Mouse (Mus musculus): ENCODE measurements around the gene Gm4301. TPM values are rescaled to one million over a fixed set of nuclear protein-coding genes. Genes with fewer than 3 reads are reported as not detected.

Gene Gm4301
- total and polyA plus RNA-seq, 2 experiments from 2014 or later: not detected

Other genes with a start within 250 kb of the Gm4301 start
- gene Gm4302, start 5.2 kb downstream of the Gm4301 start, total RNA-seq (2014; rRNA removed; ENCODE audit: low replicate concordance): not detected in 2 replicates
- gene Gm4302, start 5.2 kb downstream of the Gm4301 start, polyA plus RNA-seq (2015; fragmentation: Nextera tagmentation; extraction: Ambion mirVana): not detected in 2 replicates
- gene Gm4303, start 10.3 kb downstream of the Gm4301 start, total RNA-seq (2014; rRNA removed; ENCODE audit: low replicate concordance): not detected in 2 replicates
- gene Gm4303, start 10.3 kb downstream of the Gm4301 start, polyA plus RNA-seq (2015; fragmentation: Nextera tagmentation; extraction: Ambion mirVana): not detected in 2 replicates
- not detected in 2 replicates for gene Gm4305, start 15.4 kb downstream of the Gm4301 start, total RNA-seq (2014; rRNA removed; ENCODE audit: low replicate concordance)
- not detected in 2 replicates for gene Gm4305, start 15.4 kb downstream of the Gm4301 start, polyA plus RNA-seq (2015; fragmentation: Nextera tagmentation; extraction: Ambion mirVana)
- gene Gm4307, start 25.7 kb downstream of the Gm4301 start, total RNA-seq (2014; rRNA removed; ENCODE audit: low replicate concordance): not detected in 2 replicates
- gene Gm4307, start 25.7 kb downstream of the Gm4301 start, polyA plus RNA-seq (2015; fragmentation: Nextera tagmentation; extraction: Ambion mirVana): not detected in 2 replicates
- not detected in 2 replicates for gene Gm4312, start 46.9 kb downstream of the Gm4301 start, total RNA-seq (2014; rRNA removed; ENCODE audit: low replicate concordance)
- not detected in 2 replicates for gene Gm4312, start 46.9 kb downstream of the Gm4301 start, polyA plus RNA-seq (2015; fragmentation: Nextera tagmentation; extraction: Ambion mirVana)
- 10.1 and 19.4 TPM in 2 replicates for gene Tmtc3, start 151.7 kb downstream of the Gm4301 start, total RNA-seq (2014; rRNA removed; ENCODE audit: low replicate concordance)
- 6.6 and 7.2 TPM in 2 replicates for gene Tmtc3, start 151.7 kb downstream of the Gm4301 start, polyA plus RNA-seq (2015; fragmentation: Nextera tagmentation; extraction: Ambion mirVana)
- gene Cep290, start 151.9 kb downstream of the Gm4301 start, total RNA-seq (2014; rRNA removed; ENCODE audit: low replicate concordance): 0.89 and 11.8 TPM in 2 replicates
- gene Cep290, start 151.9 kb downstream of the Gm4301 start, polyA plus RNA-seq (2015; fragmentation: Nextera tagmentation; extraction: Ambion mirVana): 1.6 and 1.9 TPM in 2 replicates

Data from heart, postnatal 0 days (tissue).